Mouse (Mus musculus) intestine, embryonic 14.5 days (tissue): ENCODE measurements around the gene Usp54. TPM values are rescaled to one million over a fixed set of nuclear protein-coding genes. Genes with fewer than 3 reads are reported as not detected.

Experiments
- ATAC-seq: fragments of 200-750 bp; cut with Nextera tagmentation; replicated peaks from 2 replicates; pipeline ENCODE4 v1.8.0; 2017; ENCODE audit warnings: low read depth, moderate number of reproducible peaks, moderate TSS enrichment, moderate library complexity; ENCODE audit not compliant: low FRiP score, low TSS enrichment
- DNase-seq: peaks from one replicate; pipeline ENCODE4 v3.0.0-alpha.2; 2018; ENCODE audit warnings: low spot score
- H3K27ac ChIP-seq: fragments of 300-500 bp; sonication (generic); 2 replicates; pipeline ENCODE4 v1.5.1; 2014; ENCODE audit warnings: low read depth, mild to moderate bottlenecking, control low read depth
- H3K27me3 ChIP-seq: fragments of 300-500 bp; sonication (generic); replicated peaks from 2 replicates; pipeline ENCODE4 v1.6.1; 2014; ENCODE audit warnings: low read length, control low read depth; ENCODE audit not compliant: control insufficient read depth, insufficient read depth
- H3K36me3 ChIP-seq: fragments of 300-500 bp; sonication (generic); 2 replicates; pipeline ENCODE4 v1.6.1; 2014; ENCODE audit warnings: low read length, control low read depth; ENCODE audit not compliant: control insufficient read depth, insufficient read depth
- H3K4me1 ChIP-seq: fragments of 300-500 bp; sonication (generic); replicated peaks from 2 replicates; pipeline ENCODE4 v1.6.1; 2014; ENCODE audit warnings: low read length, control low read depth, mixed read lengths; ENCODE audit not compliant: control insufficient read depth, insufficient read depth
- H3K4me2 ChIP-seq: fragments of 300-500 bp; sonication (generic); 2 replicates; pipeline ENCODE4 v1.6.1; 2014; ENCODE audit warnings: low read length
- H3K4me3 ChIP-seq: fragments of 300-500 bp; sonication (generic); 2 replicates; pipeline ENCODE4 v1.5.1; 2014; ENCODE audit warnings: low read depth, low read length, control low read depth, mixed read lengths
- H3K9ac ChIP-seq: fragments of 300-500 bp; sonication (generic); 2 replicates; pipeline ENCODE4 v1.6.1; 2014; ENCODE audit warnings: mild to moderate bottlenecking, low read length
- H3K9me3 ChIP-seq: fragments of 300-500 bp; sonication (generic); 2 replicates; pipeline ENCODE4 v1.6.1; 2016; ENCODE audit warnings: low read length, control low read depth; ENCODE audit not compliant: control insufficient read depth
- WGBS: fragments of 180-500 bp; shearing (Covaris S2); extraction: QIAGEN DNeasy Blood & Tissue Kit; methylation state at CpG from one replicate; pipeline ENCODE4 v1.1.7; 2014; 5-methylcytosine and 5-hydroxymethylcytosine counted together
- polyA plus RNA-seq: library from polyadenylated mRNA; unstranded; fragments of >200 nt; fragmentation: Nextera tagmentation; extraction: Ambion mirVana; gene quantifications from 2 replicates; pipeline ENCODE4 v1.2.1, GENCODE M21; 2014

The Usp54 gene
- polyA plus RNA-seq, 1 experiment from 2014 or later = 8.9 TPM

- no peaks in the 10 kb centered on the region for H3K36me3 ChIP-seq
- no peak overlapping the region for H3K27ac ChIP-seq
- no peak overlapping the region for H3K9ac ChIP-seq
- H3K9me3 ChIP-seq = no peaks in the 10 kb centered on the region
- H3K4me2 ChIP-seq = no peak overlapping the region
- DNase-seq (no peak), ATAC-seq (no peak)
- peaks cover 14% of the 10 kb centered on the region; the same call in 1 of the 2 replicates for H3K4me1 ChIP-seq
- H3K4me3 ChIP-seq = no peak overlapping the region
- 97% methylated on average over 7 of the region's 7 CpGs for WGBS
- H3K27me3 ChIP-seq = no peaks in the 10 kb centered on the region
Measured at GRCm38 (mm10) chr14:20659687-20660086, 18.8 kb upstream of the Usp54 start.

DNA sequence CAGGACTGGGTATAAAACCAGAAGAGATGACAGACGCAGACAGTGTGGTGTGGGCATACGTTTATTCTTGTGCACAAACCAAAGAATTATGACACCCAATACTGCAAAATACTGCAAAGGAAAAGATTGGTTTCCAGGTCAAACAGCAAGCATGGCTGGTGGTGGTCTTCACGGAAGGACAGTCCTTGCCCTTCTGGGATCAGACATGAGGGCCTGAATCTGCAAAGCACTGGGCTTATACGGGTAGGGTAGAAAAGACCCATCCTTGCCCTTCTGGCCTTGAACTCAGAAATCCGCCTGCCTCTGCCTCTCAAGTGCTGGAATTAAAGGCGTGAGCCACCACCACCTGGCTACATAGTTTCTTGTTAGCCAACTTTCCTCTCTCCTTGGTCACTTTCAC, 18.0 kb upstream of the Usp54 start:
- Histone ChIP-seq H3K4me2 (no peak overlapping the region), H3K27ac (no peak overlapping the region), H3K4me1 (peaks cover 14% of the 10 kb centered on the region; the same call in 1 of the 2 replicates), H3K4me3 (no peak overlapping the region), H3K9me3 (no peaks in the 10 kb centered on the region), H3K36me3 (no peaks in the 10 kb centered on the region), H3K9ac (no peak overlapping the region), H3K27me3 (no peaks in the 10 kb centered on the region)
- 89% methylated on average over 6 of the region's 6 CpGs for WGBS
- ATAC-seq = no peak
- DNase-seq = no peak

- no peaks in the 10 kb centered on the region for H3K27me3 ChIP-seq
- H3K9me3 ChIP-seq = no peaks in the 10 kb centered on the region
- H3K36me3 ChIP-seq = no peaks in the 10 kb centered on the region
- DNase-seq (no peak), ATAC-seq (no peak)
- no peak overlapping the region for H3K27ac ChIP-seq
- H3K4me2 ChIP-seq = no peak overlapping the region
- H3K4me1 ChIP-seq = peaks cover 14% of the 10 kb centered on the region; the same call in 1 of the 2 replicates
- no peak overlapping the region for H3K4me3 ChIP-seq
- no peak overlapping the region for H3K9ac ChIP-seq
Measured at GRCm38 (mm10) chr14:20658326-20658725, 17.5 kb upstream of the Usp54 start.

DNA sequence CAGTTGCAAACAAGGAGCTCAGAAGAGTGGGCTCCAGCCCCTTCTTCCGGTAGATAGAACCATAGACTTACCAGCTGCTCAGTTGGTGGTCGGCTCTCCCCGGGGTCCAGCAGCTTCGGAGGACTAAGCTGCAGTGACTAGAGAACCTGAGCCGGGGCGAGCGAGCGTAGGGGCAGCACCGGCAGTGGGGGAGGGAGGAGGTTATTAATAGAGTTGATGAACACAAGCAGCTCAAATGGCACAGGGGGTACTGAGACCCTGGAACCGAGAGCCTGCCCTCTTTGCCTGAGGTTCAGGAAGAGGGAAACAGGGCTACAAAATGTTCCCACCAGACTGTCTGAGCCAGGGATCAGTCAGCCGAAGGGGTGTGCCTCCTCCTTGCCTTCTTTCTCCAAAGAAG, 15.5 kb upstream of the Usp54 start, which contains the start of gene Myoz1:
Gene Myoz1, minus strand, starts transcription at position 180 of the 400 bp plus-strand sequence.
- Histone ChIP-seq H3K36me3 (no peaks in the 10 kb centered on the region), H3K4me1 (0 out of 2 replicates have a peak, but pooled peaks cover 3% of the 10 kb centered on the region), H3K9me3 (no peaks in the 10 kb centered on the region), H3K9ac (no peak within 1 kb of the TSS), H3K27me3 (no peaks in the 10 kb centered on the region), H3K4me2 (no peak within 1 kb of the TSS), H3K27ac (no peak within 1 kb of the TSS), H3K4me3 (no peak within 1 kb of the TSS)
- DNase-seq = no peak
- no peak for ATAC-seq
- 61% methylated on average over 11 of the region's 11 CpGs for WGBS

- Histone ChIP-seq H3K9ac (no peak overlapping the region), H3K36me3 (no peaks in the 10 kb centered on the region), H3K27ac (no peak overlapping the region), H3K27me3 (no peaks in the 10 kb centered on the region), H3K4me2 (no peak overlapping the region), H3K4me1 (0 out of 2 replicates have a peak, but pooled peaks cover 3% of the 10 kb centered on the region), H3K9me3 (no peaks in the 10 kb centered on the region), H3K4me3 (no peak overlapping the region)
- WGBS = 79% methylated on average over 9 of the region's 9 CpGs
- DNase-seq (no peak), ATAC-seq (no peak)
Measured at GRCm38 (mm10) chr14:20655731-20656130, 14.9 kb upstream of the Usp54 start.

- H3K27me3 ChIP-seq = no peaks in the 10 kb centered on the region
- DNase-seq (no peak), ATAC-seq (no peak)
- H3K9ac ChIP-seq = no peak overlapping the region
- H3K4me3 ChIP-seq = no peak overlapping the region
- no peaks in the 10 kb centered on the region for H3K9me3 ChIP-seq
- 67% methylated on average over 9 of the region's 9 CpGs for WGBS
- H3K27ac ChIP-seq = no peak overlapping the region
- H3K36me3 ChIP-seq = no peaks in the 10 kb centered on the region
- H3K4me2 ChIP-seq = no peak overlapping the region
- H3K4me1 ChIP-seq = no peaks in the 10 kb centered on the region
Measured at GRCm38 (mm10) chr14:20654690-20655421, 14.0 kb upstream of the Usp54 start.

GRCm38 (mm10) chr14:20651722-20652256, 10.9 kb upstream of the Usp54 start:
- Histone ChIP-seq H3K4me3 (no peak overlapping the region), H3K9ac (no peak overlapping the region), H3K4me1 (no peaks in the 10 kb centered on the region), H3K27me3 (no peaks in the 10 kb centered on the region), H3K27ac (no peak overlapping the region), H3K4me2 (no peak overlapping the region), H3K9me3 (no peaks in the 10 kb centered on the region), H3K36me3 (no peaks in the 10 kb centered on the region)
- WGBS = 61% methylated on average over 4 of the region's 4 CpGs
- DNase-seq (no peak), ATAC-seq (no peak)

DNA sequence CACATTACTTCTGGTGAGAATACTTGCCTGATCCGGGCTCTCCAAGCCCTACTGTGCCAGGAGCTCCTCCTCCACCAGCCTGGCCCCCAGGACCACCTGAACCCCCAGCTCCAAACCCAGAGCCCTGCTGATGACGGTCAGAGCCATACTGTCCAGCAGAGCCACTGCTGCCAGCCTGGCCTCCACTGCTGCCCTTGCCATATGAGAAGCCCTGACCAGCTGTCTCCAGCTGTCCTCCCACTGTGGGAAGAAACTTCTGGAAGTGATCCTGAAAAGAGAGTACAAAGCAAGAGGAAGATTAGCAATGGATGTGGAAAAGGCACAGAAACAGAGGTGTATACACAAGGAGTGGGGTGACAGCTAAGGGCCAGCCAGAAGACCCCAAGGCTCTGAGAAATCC, 10.1 kb upstream of the Usp54 start:
- no peak for DNase-seq
- Histone ChIP-seq H3K4me2 (no peak overlapping the region), H3K4me3 (no peak overlapping the region), H3K27me3 (no peaks in the 10 kb centered on the region), H3K27ac (no peak overlapping the region), H3K9ac (no peak overlapping the region), H3K4me1 (no peaks in the 10 kb centered on the region), H3K36me3 (no peaks in the 10 kb centered on the region), H3K9me3 (no peaks in the 10 kb centered on the region)
- no peak for ATAC-seq
- WGBS = 70% methylated on average over 2 of the region's 2 CpGs

- Histone ChIP-seq H3K4me2 (no peak overlapping the region), H3K9me3 (no peaks in the 10 kb centered on the region), H3K36me3 (no peaks in the 10 kb centered on the region), H3K27me3 (no peaks in the 10 kb centered on the region), H3K9ac (no peak overlapping the region), H3K4me1 (peaks cover 9% of the 10 kb centered on the region), H3K4me3 (no peak overlapping the region), H3K27ac (no peak overlapping the region)
- no peak for DNase-seq
- ATAC-seq = no peak
Measured at GRCm38 (mm10) chr14:20646381-20646780, 5.5 kb upstream of the Usp54 start.
